Mouse (Mus musculus) embryonic facial prominence, embryonic 14.5 days (tissue): ENCODE measurements around the gene Crb3. TPM values are rescaled to one million over a fixed set of nuclear protein-coding genes. Genes with fewer than 3 reads are reported as not detected.

ENCODE experiments used
- ATAC-seq: fragments of 200-750 bp; cut with Nextera tagmentation; 2 replicates; pipeline ENCODE4 v1.8.0; 2017; ENCODE audit warnings: low read depth, moderate number of reproducible peaks, moderate TSS enrichment
- DNase-seq: peaks from one replicate; pipeline ENCODE4 v3.0.0-alpha.2; 2015; ENCODE audit warnings: low spot score
- H3K27ac ChIP-seq: fragments of 300-500 bp; sonication (generic); replicated peaks from 2 replicates; pipeline ENCODE4 v1.5.1; 2014; ENCODE audit warnings: low read depth, mild to moderate bottlenecking, low read length, moderate library complexity
- H3K27me3 ChIP-seq: fragments of 300-500 bp; sonication (generic); replicated peaks from 2 replicates; pipeline ENCODE4 v1.6.1; 2014; ENCODE audit warnings: low read length; ENCODE audit not compliant: control insufficient read depth, insufficient read depth
- H3K36me3 ChIP-seq: fragments of 300-500 bp; sonication (generic); 2 replicates; pipeline ENCODE4 v1.6.1; 2014; ENCODE audit warnings: low read length, mixed read lengths; ENCODE audit not compliant: control insufficient read depth, insufficient read depth
- H3K4me1 ChIP-seq: fragments of 300-500 bp; sonication (generic); 2 replicates; pipeline ENCODE4 v1.6.1; 2014; ENCODE audit warnings: antibody characterized with exemption, low read length; ENCODE audit not compliant: control insufficient read depth, insufficient read depth
- H3K4me2 ChIP-seq: fragments of 300-500 bp; sonication (generic); 2 replicates; pipeline ENCODE4 v1.6.1; 2014; ENCODE audit warnings: low read depth, mild to moderate bottlenecking, low read length, moderate library complexity, mixed read lengths
- H3K4me3 ChIP-seq: fragments of 300-500 bp; sonication (generic); 2 replicates; pipeline ENCODE4 v1.5.1; 2014; ENCODE audit warnings: low read depth, mild to moderate bottlenecking, low read length
- H3K9ac ChIP-seq: fragments of 300-500 bp; sonication (generic); 2 replicates; pipeline ENCODE4 v1.6.1; 2014; ENCODE audit warnings: low read depth, mild to moderate bottlenecking, low read length, moderate library complexity, mixed read lengths
- H3K9me3 ChIP-seq: fragments of 300-500 bp; sonication (generic); 2 replicates; pipeline ENCODE4 v1.6.1; 2016; ENCODE audit warnings: low read length; ENCODE audit not compliant: control insufficient read depth
- WGBS: fragments of 180-500 bp; shearing (Covaris S2); extraction: QIAGEN DNeasy Blood & Tissue Kit; methylation state at CpG from one replicate; pipeline ENCODE4 v1.1.7; 2014; 5-methylcytosine and 5-hydroxymethylcytosine counted together
- polyA plus RNA-seq: library from polyadenylated mRNA; unstranded; fragments of >200 nt; fragmentation: Nextera tagmentation; extraction: Ambion mirVana; gene quantifications from 2 replicates; pipeline ENCODE4 v1.2.1, GENCODE M21; 2014

Crb3 gene
- polyA plus RNA-seq = 5.5 and 8.1 TPM in 2 replicates

DNA sequence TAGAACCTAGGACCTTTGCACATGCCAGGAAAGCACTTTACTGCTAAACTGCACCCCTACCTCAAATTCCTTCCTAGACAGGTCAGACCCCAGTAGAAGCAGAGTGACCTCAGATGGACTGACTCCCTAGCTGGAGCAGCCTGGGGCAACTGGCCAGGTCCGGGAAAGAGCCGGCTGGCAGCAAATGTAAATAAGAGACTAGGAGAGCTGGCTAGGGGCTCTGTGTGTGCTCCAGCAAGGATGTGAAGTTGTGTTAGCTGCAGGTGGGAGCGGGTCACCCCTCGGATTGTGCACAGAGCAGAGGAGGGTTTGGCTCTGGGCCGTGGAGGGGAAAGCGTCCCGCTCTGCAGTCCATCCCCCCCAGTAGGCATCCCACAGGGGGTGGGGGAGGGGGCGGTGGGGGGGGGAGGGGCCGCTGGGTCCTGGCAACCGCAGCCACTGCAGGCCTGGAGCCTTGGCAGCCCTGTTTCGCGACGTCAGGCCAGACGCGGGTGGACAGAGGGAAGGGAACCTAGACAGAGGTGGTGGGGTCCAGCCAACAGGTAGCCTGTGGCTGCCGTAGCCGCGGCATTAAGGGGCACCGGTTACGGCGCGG lies at the start of gene Crb3:
TSS of gene Crb3 (plus strand) at position 215 of the 595 bp plus-strand sequence.
- Histone ChIP-seq H3K27me3 (peaks cover 29% of the 10 kb centered on the region), H3K4me2 (peak within 1 kb of the TSS; percentile 82), H3K36me3 (peaks cover 4% of the 10 kb centered on the region; the same call in 1 of the 2 replicates), H3K9me3 (no peaks in the 10 kb centered on the region), H3K27ac (peak within 1 kb of the TSS; percentile 1; the same call in 1 of the 2 replicates), H3K9ac (peak within 1 kb of the TSS; percentile 73), H3K4me3 (peak within 1 kb of the TSS; percentile 81), H3K4me1 (peaks cover 4% of the 10 kb centered on the region)
- no peak for DNase-seq
- WGBS = 2% methylated on average over 5 of the region's 22 CpGs
- ATAC-seq = no peak

DNA sequence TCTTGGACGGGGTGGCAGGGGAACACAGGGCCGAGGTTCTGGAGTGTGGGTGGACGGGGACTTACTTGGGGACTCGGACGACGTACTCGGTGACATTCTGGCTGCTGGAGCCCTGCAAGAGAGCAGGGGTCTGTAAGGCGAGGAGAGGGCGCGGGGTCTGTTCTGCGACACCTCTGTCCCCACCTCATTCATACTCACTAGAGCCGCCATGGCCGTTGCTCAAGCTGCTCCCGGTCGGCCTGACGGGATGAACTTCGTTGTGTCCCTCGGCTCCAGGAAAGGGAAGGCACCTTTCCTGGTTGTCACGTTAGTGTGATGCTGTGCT lies 48.0 kb upstream of the Crb3 start:
- H3K4me1 ChIP-seq = peaks cover 13% of the 10 kb centered on the region
- 0% methylated on average over 19 of the region's 19 CpGs for WGBS
- peak overlapping the region; percentile 72 for H3K4me3 ChIP-seq
- no peaks in the 10 kb centered on the region for H3K27me3 ChIP-seq
- peak overlapping the region; percentile 84 for H3K9ac ChIP-seq
- no peak for DNase-seq
- ATAC-seq = peak; percentile 25
- no peaks in the 10 kb centered on the region for H3K9me3 ChIP-seq
- H3K36me3 ChIP-seq = peaks cover 29% of the 10 kb centered on the region
- peak overlapping the region; percentile 67 for H3K27ac ChIP-seq
- peak overlapping the region; percentile 86 for H3K4me2 ChIP-seq

DNA sequence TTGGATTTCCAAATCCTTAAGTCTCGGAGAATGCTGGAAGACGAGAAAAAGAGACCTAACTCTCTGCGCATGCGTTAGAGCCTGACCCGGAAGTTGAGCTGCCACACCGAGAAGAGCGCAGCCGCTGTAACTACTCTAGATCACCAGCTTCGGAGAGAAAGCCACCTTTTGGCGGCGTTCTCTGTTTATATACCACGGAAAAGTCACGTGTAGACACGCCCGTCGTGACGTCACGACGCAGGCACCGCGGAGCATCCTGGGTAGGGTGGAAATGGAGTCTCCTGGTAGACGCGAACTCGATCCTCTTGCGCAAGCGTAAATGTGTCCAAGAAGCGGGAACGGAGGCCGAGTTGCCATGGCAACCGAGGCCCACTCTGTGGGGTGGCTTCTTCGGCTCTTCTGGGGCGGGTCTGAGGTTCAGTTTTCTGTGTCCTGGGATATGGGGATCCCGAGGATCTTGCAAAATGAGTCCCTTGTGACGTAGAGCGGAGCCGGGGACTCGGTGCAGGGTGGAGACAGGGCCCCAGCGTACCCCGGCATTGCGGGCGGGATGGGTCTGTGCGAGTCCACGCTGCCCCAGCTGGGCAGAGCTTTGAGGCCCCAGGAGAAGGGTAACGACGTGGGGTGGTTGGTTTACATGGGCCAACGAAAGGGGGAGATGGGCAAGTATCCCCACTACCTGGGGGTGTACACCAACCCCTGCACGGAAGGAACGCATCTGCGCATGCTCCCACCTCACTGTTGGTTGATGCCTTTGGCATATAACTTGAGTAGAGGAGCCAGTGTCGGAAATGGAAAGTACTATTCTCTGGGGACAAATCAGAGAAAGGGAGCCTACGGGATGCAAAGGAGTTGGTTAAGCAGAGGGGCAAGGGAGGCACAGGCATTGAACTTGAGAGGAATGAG lies 47.4 kb upstream of the Crb3 start, which contains the start of the genes Gtf2f1 and Gm17949:
TSS of gene Gtf2f1 (minus strand) at position 53 of the 906 bp plus-strand sequence.
TSS of gene Gm17949 (plus strand) at position 234 of the 906 bp plus-strand sequence.
- Histone ChIP-seq H3K4me2 (peak within 1 kb of the TSS; percentile 89), H3K36me3 (peaks cover 24% of the 10 kb centered on the region), H3K9ac (peak within 1 kb of the TSS; percentile 84), H3K27ac (peak within 1 kb of the TSS; percentile 97), H3K4me1 (peaks cover 13% of the 10 kb centered on the region), H3K27me3 (no peaks in the 10 kb centered on the region), H3K9me3 (no peaks in the 10 kb centered on the region), H3K4me3 (peak within 1 kb of the TSS; percentile 72)
- under 1% methylated on average over 46 of the region's 51 CpGs for WGBS
- DNase-seq = peak; percentile 100
- peak; percentile 93 for ATAC-seq

DNA sequence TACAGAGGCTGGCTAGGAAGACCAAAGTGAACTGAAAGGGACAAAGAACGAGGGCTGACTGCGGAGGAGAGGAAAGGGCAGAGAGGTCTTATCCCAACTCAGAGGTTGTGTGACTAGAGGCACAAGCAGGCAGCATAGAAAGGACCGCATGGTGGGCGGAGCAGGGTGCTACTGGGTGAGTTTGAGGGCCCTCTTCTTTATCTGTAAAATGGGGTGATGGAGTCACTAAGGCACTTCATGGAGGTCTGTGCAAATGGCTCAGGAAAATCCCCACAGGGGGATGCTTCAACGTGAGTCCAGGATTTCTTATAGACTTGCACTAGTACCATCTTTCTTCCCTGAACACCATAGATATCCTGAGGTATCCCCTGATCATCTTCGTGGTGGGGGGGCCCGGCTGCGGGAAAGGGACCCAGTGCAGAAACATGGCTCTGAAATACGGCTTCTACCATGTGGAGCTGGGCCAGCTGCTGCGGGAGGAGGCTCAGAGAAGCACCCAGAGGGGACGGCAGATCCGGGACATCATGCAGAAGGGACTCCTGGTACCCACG lies 46.6 kb upstream of the Crb3 start:
- H3K4me3 ChIP-seq = peak overlapping the region; percentile 72
- peak overlapping the region; percentile 97 for H3K27ac ChIP-seq
- no peaks in the 10 kb centered on the region for H3K9me3 ChIP-seq
- ATAC-seq (no peak), DNase-seq (no peak)
- peak overlapping the region; percentile 89 for H3K4me2 ChIP-seq
- no peaks in the 10 kb centered on the region for H3K27me3 ChIP-seq
- H3K36me3 ChIP-seq = peaks cover 15% of the 10 kb centered on the region
- H3K9ac ChIP-seq = peak overlapping the region; percentile 80; the same call in 1 of the 2 replicates
- peaks cover 13% of the 10 kb centered on the region for H3K4me1 ChIP-seq
- 72% methylated on average over 13 of the region's 13 CpGs for WGBS

DNA sequence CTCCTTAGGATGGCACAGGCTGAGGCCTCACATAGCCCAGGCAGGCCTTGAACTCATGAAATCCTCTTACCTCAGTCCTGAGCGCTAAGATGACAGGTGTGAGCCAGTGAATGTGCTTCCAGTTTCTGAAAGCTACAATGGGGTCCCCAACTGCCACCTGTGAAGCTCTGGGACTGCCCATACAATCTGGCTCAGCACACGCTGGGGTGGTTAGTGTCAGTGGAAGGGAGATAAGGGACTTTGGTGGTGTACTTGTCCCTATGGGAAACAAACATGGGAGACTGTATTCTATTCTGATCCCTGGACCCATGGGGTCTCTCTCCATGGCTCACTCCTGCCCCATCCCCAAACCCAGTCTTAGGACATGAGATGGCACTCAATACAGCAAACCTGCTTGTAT lies 39.2 kb upstream of the Crb3 start:
- peaks cover 55% of the 10 kb centered on the region for H3K36me3 ChIP-seq

DNA sequence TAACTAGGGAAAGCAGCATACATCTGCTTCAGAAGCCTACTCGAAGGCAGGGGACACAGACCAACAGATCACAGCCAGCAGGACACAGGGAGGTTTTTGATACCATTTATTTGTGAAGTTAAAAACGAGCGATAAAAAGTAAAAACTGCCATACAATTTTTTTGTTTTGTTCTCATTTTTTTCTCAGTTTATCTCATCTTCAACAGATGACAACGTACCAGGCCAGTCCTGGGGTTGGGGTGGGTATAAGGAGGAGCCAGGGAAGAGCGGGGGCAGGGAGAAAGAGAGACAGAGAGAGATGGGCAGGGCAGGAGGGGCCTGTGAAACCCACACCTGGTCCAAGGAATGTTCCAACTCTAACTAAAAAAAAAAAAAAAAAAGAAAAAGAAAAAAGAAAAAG lies 37.9 kb upstream of the Crb3 start:
- Histone ChIP-seq H3K36me3 (peaks cover 67% of the 10 kb centered on the region), H3K9me3 (no peaks in the 10 kb centered on the region), H3K27ac (no peak overlapping the region), H3K4me3 (no peak overlapping the region), H3K4me2 (no peak overlapping the region), H3K27me3 (no peaks in the 10 kb centered on the region), H3K9ac (no peak overlapping the region), H3K4me1 (no peaks in the 10 kb centered on the region)
- DNase-seq = no peak
- ATAC-seq = no peak
- 92% methylated on average over 5 of the region's 5 CpGs for WGBS

More for the DNA sequence above, 39.2 kb upstream of the Crb3 start:
- DNase-seq = no peak
- Histone ChIP-seq H3K9ac (no peak overlapping the region), H3K4me3 (no peak overlapping the region), H3K4me1 (no peaks in the 10 kb centered on the region), H3K27me3 (no peaks in the 10 kb centered on the region), H3K4me2 (no peak overlapping the region), H3K27ac (no peak overlapping the region), H3K9me3 (no peaks in the 10 kb centered on the region)
- WGBS = 86% methylated on average over 2 of the region's 2 CpGs
- ATAC-seq = no peak

DNA sequence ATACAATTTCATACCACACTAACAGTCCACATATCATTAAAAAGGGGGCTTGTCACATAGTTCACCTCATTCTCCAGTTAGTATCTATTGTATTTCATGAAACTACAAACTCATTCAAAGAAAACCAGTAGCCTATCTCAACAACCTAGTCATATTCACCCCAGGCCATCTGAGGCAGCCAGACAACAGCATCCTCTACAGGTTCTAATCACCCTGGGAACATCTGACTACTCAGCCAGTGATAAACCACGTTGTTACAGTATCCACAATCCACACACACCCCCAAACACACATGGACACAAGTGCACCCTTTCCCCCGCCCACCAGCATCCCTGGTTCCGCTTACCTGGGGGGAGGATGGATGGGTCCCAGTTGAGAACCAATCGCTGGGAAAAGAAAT lies 31.4 kb upstream of the Crb3 start:
- Histone ChIP-seq H3K4me3 (no peak overlapping the region), H3K27me3 (no peaks in the 10 kb centered on the region), H3K9ac (no peak overlapping the region), H3K4me1 (peaks cover 13% of the 10 kb centered on the region), H3K4me2 (no peak overlapping the region), H3K9me3 (no peaks in the 10 kb centered on the region), H3K36me3 (peaks cover 63% of the 10 kb centered on the region), H3K27ac (no peak overlapping the region)
- WGBS = 87% methylated on average over 4 of the region's 4 CpGs
- no peak for ATAC-seq
- no peak for DNase-seq

DNA sequence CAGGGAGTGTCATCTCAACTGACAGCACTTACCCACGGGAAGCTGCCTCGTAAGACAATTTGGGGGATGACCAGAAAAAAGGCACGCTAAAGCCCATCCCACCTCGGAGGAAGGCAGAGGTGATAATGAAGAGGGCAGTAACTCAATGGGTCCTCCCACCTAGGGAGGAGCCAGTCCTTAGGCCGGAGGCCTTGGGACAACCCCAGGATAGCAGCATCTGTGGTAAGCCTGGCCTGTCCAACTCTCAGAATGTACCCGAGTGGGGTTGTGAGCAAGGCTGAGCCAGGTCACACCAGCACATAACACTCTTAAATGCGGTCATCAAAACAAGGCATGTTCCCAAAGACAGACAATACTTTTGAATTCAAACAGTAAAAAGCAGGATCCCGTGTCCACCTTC lies 29.2 kb upstream of the Crb3 start:
- Histone ChIP-seq H3K9ac (peak overlapping the region; percentile 100; the same call in 1 of the 2 replicates), H3K4me2 (peak overlapping the region; percentile 93), H3K27ac (no peak overlapping the region), H3K27me3 (no peaks in the 10 kb centered on the region), H3K4me1 (peaks cover 13% of the 10 kb centered on the region), H3K36me3 (peaks cover 41% of the 10 kb centered on the region), H3K4me3 (peak overlapping the region; percentile 99), H3K9me3 (no peaks in the 10 kb centered on the region)
- WGBS = 43% methylated on average over 8 of the region's 8 CpGs
- ATAC-seq (no peak), DNase-seq (no peak)
